18 mouse cellular contexts compared by ENCODE assay signal in the genomic region with DNA sequence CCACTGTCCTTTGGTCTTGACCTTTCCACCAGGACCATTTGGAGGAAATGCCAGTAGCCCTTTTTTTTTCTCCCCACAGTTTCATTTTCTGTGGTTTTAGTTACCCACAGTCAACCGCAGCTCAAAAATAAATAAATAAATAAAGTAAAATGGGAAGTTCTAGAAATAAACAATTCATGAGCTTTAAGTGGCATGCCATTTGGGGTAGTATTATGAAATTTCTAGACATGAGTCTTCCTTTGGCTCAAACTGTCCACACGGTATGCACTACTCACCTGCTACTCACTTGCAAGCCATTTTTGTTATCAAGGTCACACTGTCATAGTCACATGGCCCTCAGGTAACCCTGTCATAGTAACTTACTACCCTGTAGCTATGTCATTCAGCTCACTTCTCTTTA. TPM values are rescaled to one million over a fixed set of nuclear protein-coding genes. Genes with fewer than 3 reads are reported as not detected.
DNase-seq lines count a peak whose midpoint lies in the region; ATAC-seq and TF ChIP-seq lines count a peak whose summit lies in the region.
"Had no signal": no experiment of that assay in that cellular context is flagged by ENCODE, and none has a peak within 500 bp of the region (broad histone marks: within the 10 kb centered on the region; RNA-seq: fewer than 3 reads in every experiment).

No protein-coding gene starts in this region.

- H3K36me3 ChIP-seq in CH12.LX (replicated peaks in 1 of 2; ENCODE audit: control insufficient read depth in 1 of 2, insufficient read depth in 1 of 2, low read length in 1 of 2), result no peaks in the 10 kb centered on the region
- no peaks in the 10 kb centered on the region for H3K36me3 ChIP-seq in forebrain, embryonic 15.5 days
- H3K36me3 ChIP-seq: embryonic facial prominence, embryonic 13.5 days; forebrain, embryonic 12.5 days; heart, embryonic 12.5 days; hindbrain, embryonic 15.5 days had no signal

- H3K27ac ChIP-seq in CH12.LX (ENCODE audit: insufficient read depth, low read depth), result no peak overlapping the region
- no peak overlapping the region for H3K27ac ChIP-seq in forebrain, embryonic 15.5 days (replicated peaks)
- H3K27ac ChIP-seq: embryonic facial prominence, embryonic 13.5 days; hindbrain, embryonic 15.5 days had no signal

- peaks cover 13 to 27% of the 10 kb centered on the region in 2 experiments for H3K4me1 ChIP-seq in CH12.LX (ENCODE audit: control insufficient read depth in 1 of 2, insufficient read depth in 2 of 2)
- H3K4me1 ChIP-seq in forebrain, embryonic 15.5 days, result peaks cover 23% of the 10 kb centered on the region

- H3K9ac ChIP-seq in CH12.LX (ENCODE audit: insufficient read depth, low read depth), result no peak overlapping the region
- H3K9ac ChIP-seq in forebrain, embryonic 15.5 days (replicated peaks), result no peak overlapping the region
- H3K9ac ChIP-seq: embryonic facial prominence, embryonic 13.5 days; forebrain, embryonic 12.5 days; forebrain, postnatal 0 days; heart, embryonic 12.5 days; hindbrain, embryonic 15.5 days had no signal

- H3K9me3 ChIP-seq in CH12.LX (replicated peaks; ENCODE audit: low read length), result no peaks in the 10 kb centered on the region
- H3K9me3 ChIP-seq in forebrain, embryonic 15.5 days, result no peaks in the 10 kb centered on the region
- H3K9me3 ChIP-seq: embryonic facial prominence, embryonic 13.5 days; forebrain, embryonic 12.5 days; heart, embryonic 12.5 days; hindbrain, embryonic 15.5 days had no signal

- no peak for TF ChIP-seq EP300 in CH12.LX (IDR thresholded peaks at IDR 0.05; ENCODE audit: low read length)

- no peak for TF ChIP-seq POLR2A in CH12.LX (IDR thresholded peaks at IDR 0.05; ENCODE audit: low read depth, low read length)

- dilution Hi-C loops in CH12.LX (cut with MboI; ENCODE audit: extremely low pct_ligation_motif_present, extremely low pct_unique_long_range_greater_than_20kb, low sequenced_read_pairs), result no loop called here

- in situ Hi-C loops in CH12.LX (cut with MboI; ENCODE audit: low pct_ligation_motif_present, low pct_unique_long_range_greater_than_20kb, low sequenced_read_pairs), result no loop called here

- no peak overlapping the region for H3K4me3 ChIP-seq in CH12.LX (replicated peaks in 1 of 3; ENCODE audit: low read depth in 2 of 3, low read length in 2 of 3, poor library complexity in 1 of 3)
- H3K4me3 ChIP-seq in forebrain, embryonic 15.5 days, result no peak overlapping the region
- H3K4me3 ChIP-seq: embryonic facial prominence, embryonic 13.5 days; forebrain, embryonic 12.5 days; heart, embryonic 12.5 days; hindbrain, embryonic 15.5 days had no signal

- peaks cover 2% of the 10 kb centered on the region for H3K27me3 ChIP-seq in CH12.LX (replicated peaks)
- no peaks in the 10 kb centered on the region for H3K27me3 ChIP-seq in forebrain, embryonic 15.5 days
- H3K27me3 ChIP-seq: embryonic facial prominence, embryonic 13.5 days; forebrain, embryonic 12.5 days; heart, embryonic 12.5 days; hindbrain, embryonic 15.5 days had no signal

- 95% methylated on average over 2 of the region's 2 CpGs for WGBS in forebrain, embryonic 15.5 days

- no peak for TF ChIP-seq RAD21 in CH12.LX (IDR thresholded peaks at IDR 0.05; ENCODE audit: low read depth, low read length)

- peak; percentile 48 for ATAC-seq in granulocyte monocyte progenitor cell, adult 5-6 weeks (replicated peaks; ENCODE audit: poor library complexity, severe bottlenecking)
- peak; percentile 51 for ATAC-seq in megakaryocyte progenitor cell, adult 5-6 weeks (replicated peaks; ENCODE audit: poor library complexity)
- no peak for ATAC-seq in forebrain, embryonic 15.5 days (replicated peaks)
- ATAC-seq: forebrain, postnatal 0 days had no signal

- H3K79me2 ChIP-seq in CH12.LX (replicated peaks; ENCODE audit: control insufficient read depth, extremely low read depth, insufficient read depth, poor library complexity, severe bottlenecking), result no peaks in the 10 kb centered on the region

- no peak overlapping the region for H3K4me2 ChIP-seq in CH12.LX (ENCODE audit: insufficient read depth, low read depth, poor library complexity, severe bottlenecking)
- no peak overlapping the region for H3K4me2 ChIP-seq in forebrain, embryonic 15.5 days (replicated peaks)
- H3K4me2 ChIP-seq: embryonic facial prominence, embryonic 13.5 days; forebrain, embryonic 12.5 days; heart, embryonic 12.5 days; hindbrain, embryonic 15.5 days had no signal

- no peak for DNase-seq in CH12.LX (ENCODE audit: extremely low read depth)
- DNase-seq in embryo, embryonic 10 days (ENCODE audit: low spot score), result no peak
- DNase-seq in urinary bladder, postnatal 10 days (ENCODE audit: low spot score), result no peak
- DNase-seq in right cerebral cortex, adult 2 months (ENCODE audit: low spot score in 2 of 2), result no peak
- DNase-seq: adrenal gland, adult 8-10 months; adrenal gland, postnatal 36 days; cerebellum, adult 11 months; cerebellum, adult 8-10 months; cerebellum, postnatal 14 days; forebrain, postnatal 0 days; gastrocnemius, postnatal 14 days had no signal

- TF ChIP-seq CTCF in CH12.LX (conservative IDR thresholded peaks at IDR 0.05 in 1 of 2, IDR thresholded peaks at IDR 0.05 in 1 of 2; ENCODE audit: low read depth in 2 of 2, low read length in 2 of 2), result no peak

TF ChIP-seq in CH12.LX, 34 proteins besides CTCF, POLR2A, EP300 and RAD21:
- TF ChIP-seq KAT2A (IDR thresholded peaks at IDR 0.05; ENCODE audit: insufficient replicate concordance, low read length), result 0 out of 2 replicates have a peak, but pooled peaks have one; percentile 13
- no peak for TF ChIP-seq MYC (IDR thresholded peaks at IDR 0.05; ENCODE audit: low read depth, low read length)
- TF ChIP-seq HCFC1 (IDR thresholded peaks at IDR 0.05; ENCODE audit: low read depth, low read length), result no peak
- TF ChIP-seq ZNF384 (IDR thresholded peaks at IDR 0.05; ENCODE audit: low read depth, low read length), result peak; percentile 31; the same call in 1 of the 2 replicates
- TF ChIP-seq PAX5 (IDR thresholded peaks at IDR 0.05; ENCODE audit: low read length), result no peak
- no peak for TF ChIP-seq SMC3 (IDR thresholded peaks at IDR 0.05; ENCODE audit: low read depth, low read length)

RNA-seq across cellular contexts. Expression of a gene that starts 41.5 kb away (rescaled TPM):
- total RNA-seq in CH12.LX (2012; rRNA removed), result 3.9 and 8.4 TPM in 2 replicates
- 10.0 and 10.5 TPM in 2 replicates for total RNA-seq in CH12.LX (2014; rRNA removed)
- 13.5 and 16.9 TPM in 2 replicates for polyA plus RNA-seq in CH12.LX (2012; ENCODE audit: insufficient read length, low read depth)
- total RNA-seq in granulocyte monocyte progenitor cell, adult 5-6 weeks (2014; fragmentation: Nextera tagmentation), result 62.5 and 64.3 TPM in 2 replicates
- total RNA-seq in granulocyte monocyte progenitor cell, adult 5-6 weeks (2017), result 58.4 and 82.5 TPM in 2 replicates
- 52.6 and 55.8 TPM in 2 replicates for total RNA-seq in megakaryocyte progenitor cell, adult 5-6 weeks (2015)
- 56.3 and 59.1 TPM in 2 replicates for total RNA-seq in megakaryocyte progenitor cell, adult 5-6 weeks (2017)
- polyA plus RNA-seq in forebrain, embryonic 15.5 days (2015; fragmentation: Nextera tagmentation; extraction: Ambion mirVana), result 136 and 150 TPM in 2 replicates

Comparison
In these comparisons a context has a peak if more than half of its experiments do, and no peak if none do; other contexts are left out.
1. RNA of a gene that starts 41.5 kb away (total RNA-seq): 58.4 to 82.5 TPM in granulocyte monocyte progenitor cell, adult 5-6 weeks and 52.6 to 59.1 TPM in megakaryocyte progenitor cell, adult 5-6 weeks; 3.9 to 10.5 TPM in CH12.LX; every median in the first group is over 4 times any median in the second.